Mouse (Mus musculus) layer of hippocampus, adult 2 months (tissue): ENCODE measurements around the gene 1500015O10Rik. TPM values are rescaled to one million over a fixed set of nuclear protein-coding genes. Genes with fewer than 3 reads are reported as not detected.

ENCODE experiments used
- DNase-seq, 2 experiments: peaks; one replicate each; pipeline ENCODE4 v3.0.0; 2022; ENCODE audit warnings: low spot score in 2 of 2
- H3K27ac ChIP-seq: fragments of 200-600 bp; 2 replicates; pipeline ENCODE4 v1.8.1; 2022
- H3K4me3 ChIP-seq: fragments of 200-600 bp; 2 replicates; pipeline ENCODE4 v1.8.1; 2022; ENCODE audit warnings: mild to moderate bottlenecking
- CTCF ChIP-seq: fragments of 200-600 bp; conservative IDR thresholded peaks from 2 replicates; pipeline ENCODE4 v1.8.1; 2022; ENCODE audit warnings: antibody characterized with exemption, mild to moderate bottlenecking, moderate library complexity
- long read RNA-seq, 2 experiments: library from polyadenylated mRNA; stranded (forward); transcript quantifications; one replicate each; pipeline ENCODE4 v2.0.0; 2021; ENCODE audit warnings: borderline mapping rate in 2 of 2
- total RNA-seq, 2 experiments: library from RNA; stranded (reverse); gene quantifications; 2 replicates each; pipeline ENCODE4 v1.2.3; 2021

1500015O10Rik gene
- total RNA-seq: 1 to 10 TPM; 1.8 to 3.5 TPM
- long read RNA-seq, experiment 1, partial matches to known transcripts: 7 of 7 reads
- long read RNA-seq, experiment 1, other reads (novel, unspliced or antisense): 0 of 7 reads
- long read RNA-seq, experiment 2, partial matches to known transcripts: 2 of 5 reads
- long read RNA-seq, experiment 2, other reads (novel, unspliced or antisense): 0 of 5 reads

DNA sequence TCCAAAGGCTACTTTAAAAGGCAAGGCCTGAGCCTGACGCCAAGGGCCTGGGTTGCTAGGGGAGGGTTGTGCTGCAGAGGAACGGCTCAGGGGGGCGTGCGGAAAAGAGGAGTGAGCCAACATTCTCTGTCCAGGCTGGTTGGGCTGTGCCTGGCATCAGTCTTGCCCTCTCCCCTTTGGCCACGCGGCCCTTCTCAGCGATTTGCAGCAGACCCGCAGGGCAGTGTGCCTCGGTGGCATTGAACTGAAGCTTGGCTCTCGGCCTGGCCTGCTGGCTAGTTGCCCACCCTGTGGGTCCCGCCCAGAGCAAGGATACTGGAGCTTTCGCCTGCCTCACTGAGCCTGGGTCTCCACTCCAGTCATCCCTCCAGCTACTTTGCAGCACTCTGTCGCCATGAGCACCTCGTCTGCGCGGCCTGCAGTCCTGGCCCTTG lies at the start of gene 1500015O10Rik:
1500015O10Rik (plus strand) TSS at position 112 of the 434 bp plus-strand sequence.
- no peak within 1 kb of the TSS for H3K27ac ChIP-seq
- no peak for TF ChIP-seq CTCF

DNA sequence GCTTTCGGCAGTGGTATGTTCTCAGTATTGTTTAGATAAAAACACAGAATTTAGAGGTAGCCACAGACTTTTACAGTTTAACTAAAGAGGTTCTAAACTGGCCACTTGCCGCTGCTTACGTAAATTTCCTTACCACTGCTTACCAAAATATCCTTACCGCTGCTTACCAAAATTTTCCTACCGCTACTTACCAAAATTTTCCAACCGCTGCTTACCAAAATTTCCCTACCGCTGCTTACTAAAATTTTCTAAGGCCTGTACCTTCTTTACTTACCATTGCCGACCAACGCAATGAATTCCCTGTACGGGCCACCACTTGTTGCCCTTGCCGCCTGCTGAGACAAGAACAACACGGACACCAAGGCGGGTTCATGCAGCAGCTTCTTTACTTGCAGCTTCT lies 40.4 kb upstream of the 1500015O10Rik start:
- TF ChIP-seq CTCF: no peak
- DNase-seq: no peak
- H3K4me3 ChIP-seq: no peak overlapping the region
- H3K27ac ChIP-seq: no peak overlapping the region

More for the DNA sequence above, at the start of gene 1500015O10Rik:
- peak; percentile 62 to 74 for DNase-seq
- no peak within 1 kb of the TSS for H3K4me3 ChIP-seq

DNA sequence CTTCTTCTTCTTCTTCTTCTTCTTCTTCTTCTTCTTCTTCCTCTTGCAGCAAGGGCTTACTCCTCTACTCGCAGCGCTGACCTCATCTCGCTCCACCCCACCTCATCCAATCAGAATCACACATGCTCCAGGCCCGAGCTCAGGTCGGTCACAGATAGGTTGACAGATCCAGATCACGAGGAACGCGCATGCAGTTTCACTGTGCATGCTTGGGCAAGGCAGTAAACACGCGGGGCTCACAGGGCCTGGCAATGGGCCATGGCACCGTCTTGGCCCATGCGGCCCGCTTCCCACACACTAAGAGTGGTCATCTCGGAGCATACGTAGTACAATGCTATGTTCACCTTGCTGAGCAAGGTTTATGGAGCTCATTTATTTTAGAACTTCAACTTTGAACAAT lies 39.9 kb upstream of the 1500015O10Rik start:
- no peak for TF ChIP-seq CTCF
- Histone ChIP-seq H3K4me3 (no peak overlapping the region), H3K27ac (no peak overlapping the region)
- DNase-seq: no peak

DNA sequence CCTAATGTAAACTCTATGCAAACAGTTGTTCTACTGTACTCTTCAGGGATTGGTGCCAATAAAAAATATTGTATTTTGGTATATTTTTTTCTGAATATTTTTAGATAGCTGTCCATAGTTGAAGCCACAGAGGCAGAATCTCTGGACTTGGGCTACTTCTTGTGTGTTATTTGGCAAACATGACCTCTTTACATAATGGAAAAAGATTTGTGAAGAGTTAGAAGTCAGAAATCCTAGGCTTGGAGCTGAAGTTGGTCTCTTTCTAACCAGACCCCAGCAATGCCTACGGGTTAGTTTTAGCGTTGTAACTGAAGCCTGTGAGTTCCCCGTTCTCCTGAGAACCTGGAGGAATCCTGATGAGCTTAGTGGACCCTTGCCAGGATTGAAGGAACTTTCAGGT lies 36.3 kb upstream of the 1500015O10Rik start:
- DNase-seq: no peak
- no peak for TF ChIP-seq CTCF
- Histone ChIP-seq H3K27ac (no peak overlapping the region), H3K4me3 (no peak overlapping the region)

DNA sequence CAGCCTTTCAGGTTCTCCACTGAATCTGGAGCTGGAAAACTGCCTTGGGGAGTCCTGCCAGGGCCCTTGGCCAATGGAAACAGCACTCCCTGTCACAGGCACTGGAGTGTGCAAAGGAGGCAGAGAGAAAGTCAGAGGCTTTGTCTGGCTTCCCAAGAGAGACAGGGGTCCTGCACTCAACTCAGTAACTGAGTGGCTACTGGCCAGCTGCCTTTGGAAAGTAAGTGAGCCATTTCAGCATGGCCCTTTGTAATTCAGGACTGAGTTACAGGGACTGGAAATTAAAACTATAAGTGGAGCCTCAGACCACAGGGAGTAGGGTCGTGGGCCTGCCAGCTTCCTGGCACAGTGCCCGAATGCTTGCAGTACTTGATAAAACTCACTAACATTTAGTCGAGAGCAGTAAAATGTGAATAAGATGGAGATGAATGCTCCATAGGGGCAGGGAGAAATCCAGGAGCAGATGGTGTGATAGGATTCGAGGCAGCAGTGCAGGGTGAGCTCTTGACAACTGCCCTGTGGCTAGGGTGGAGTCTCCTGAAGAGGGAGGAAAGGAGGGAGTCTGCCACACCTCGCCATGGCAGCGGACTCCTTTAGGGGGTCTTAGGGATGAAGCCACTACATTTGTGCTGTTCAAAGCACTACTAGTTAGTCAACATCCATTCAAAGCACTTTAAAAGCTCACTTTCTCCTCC lies 35.4 kb upstream of the 1500015O10Rik start:
- Histone ChIP-seq H3K4me3 (no peak overlapping the region), H3K27ac (0 out of 2 replicates have a peak overlapping the region, but pooled peaks have one; percentile 9)
- DNase-seq: peak; percentile 81 to 84
- no peak; the same call in 1 of the 2 replicates for TF ChIP-seq CTCF

DNA sequence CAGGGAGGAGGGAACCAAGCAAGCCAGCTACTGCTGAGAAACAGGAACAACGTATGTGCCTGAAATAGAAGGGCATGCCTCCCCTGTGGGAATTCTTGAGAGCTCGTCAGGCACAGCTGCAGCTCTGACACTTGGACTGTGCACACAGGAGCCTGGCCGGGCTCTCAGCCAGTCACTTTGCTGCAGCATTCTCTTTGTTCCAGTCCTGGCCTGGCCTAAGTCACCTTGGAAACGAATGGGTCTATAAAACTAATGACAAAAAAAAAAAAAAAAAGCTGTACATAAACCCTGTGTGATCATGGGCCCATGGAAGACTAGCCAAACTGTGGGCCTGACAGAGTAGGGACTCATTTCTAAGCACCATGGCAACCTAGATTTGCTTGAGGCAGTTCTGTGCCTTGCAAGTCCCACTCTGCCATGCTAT lies 31.8 kb upstream of the 1500015O10Rik start:
- peak; percentile 5 to 11 for DNase-seq
- Histone ChIP-seq H3K4me3 (no peak overlapping the region), H3K27ac (no peak overlapping the region)
- no peak for TF ChIP-seq CTCF

DNA sequence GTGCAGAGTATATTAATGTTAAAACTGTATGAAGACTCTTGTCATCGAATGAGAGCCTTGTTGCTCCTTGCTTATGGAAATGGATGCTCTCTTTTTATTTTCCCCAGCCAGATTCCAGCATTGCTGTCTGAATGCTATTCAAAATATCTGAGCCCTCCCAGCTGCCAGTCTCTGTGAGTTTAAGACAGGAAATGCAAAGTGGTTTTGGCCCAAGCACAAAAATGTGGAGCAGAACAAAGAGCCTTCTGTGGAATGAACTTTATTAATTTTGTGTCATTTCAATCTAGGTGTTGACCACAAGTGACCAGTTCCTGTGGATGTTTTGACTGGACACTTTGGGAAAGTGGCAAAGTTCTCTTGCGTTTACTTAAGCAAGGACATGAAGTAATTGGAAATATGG lies 15.6 kb upstream of the 1500015O10Rik start:
- no peak for TF ChIP-seq CTCF

DNA sequence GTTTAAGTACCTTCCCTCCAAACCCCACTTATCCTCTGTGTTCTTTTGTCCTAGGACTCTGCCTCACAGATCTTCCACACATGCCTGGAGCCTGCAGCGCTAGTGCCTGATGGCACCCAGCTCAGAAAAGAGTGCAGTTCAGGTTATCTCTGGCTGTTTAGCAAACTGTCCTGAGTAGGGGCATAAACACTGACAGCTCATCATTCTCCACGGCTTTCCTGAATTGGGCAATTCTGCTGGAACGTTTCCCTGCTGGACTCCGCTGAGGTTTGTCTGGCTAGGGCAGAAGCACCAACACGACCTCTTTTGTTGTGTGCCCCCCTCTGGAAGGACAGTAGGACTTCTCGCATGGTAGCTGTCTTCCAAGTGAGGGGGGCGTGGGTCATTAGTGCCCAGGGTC lies 12.4 kb upstream of the 1500015O10Rik start:
- DNase-seq: no peak
- no peak overlapping the region for H3K4me3 ChIP-seq
- H3K27ac ChIP-seq: no peak overlapping the region
- TF ChIP-seq CTCF: no peak

More for the DNA sequence above, 15.6 kb upstream of the 1500015O10Rik start:
- Histone ChIP-seq H3K4me3 (no peak overlapping the region), H3K27ac (no peak overlapping the region)
- DNase-seq: no peak

DNA sequence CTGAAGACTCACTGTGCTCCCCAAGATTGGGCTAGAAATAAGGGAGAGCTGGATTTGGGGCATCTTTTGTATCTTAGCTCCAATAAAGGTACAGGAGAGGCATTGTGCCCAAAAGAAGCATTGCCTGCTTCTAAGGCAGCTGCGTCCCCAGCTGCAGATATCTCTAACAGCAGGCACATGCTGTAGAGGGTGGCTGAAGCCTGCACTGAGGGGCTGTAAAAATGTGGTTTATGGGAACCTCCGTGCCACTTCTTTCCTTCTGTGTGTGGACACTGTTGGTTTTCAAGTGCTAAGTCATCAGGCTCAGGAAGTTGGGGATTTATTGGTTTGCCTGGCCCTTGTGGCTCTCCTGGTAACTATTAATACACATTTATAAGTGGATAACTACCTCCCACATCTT lies 11.6 kb upstream of the 1500015O10Rik start:
- Histone ChIP-seq H3K4me3 (no peak overlapping the region), H3K27ac (no peak overlapping the region)
- no peak for TF ChIP-seq CTCF
- DNase-seq: no peak

DNA sequence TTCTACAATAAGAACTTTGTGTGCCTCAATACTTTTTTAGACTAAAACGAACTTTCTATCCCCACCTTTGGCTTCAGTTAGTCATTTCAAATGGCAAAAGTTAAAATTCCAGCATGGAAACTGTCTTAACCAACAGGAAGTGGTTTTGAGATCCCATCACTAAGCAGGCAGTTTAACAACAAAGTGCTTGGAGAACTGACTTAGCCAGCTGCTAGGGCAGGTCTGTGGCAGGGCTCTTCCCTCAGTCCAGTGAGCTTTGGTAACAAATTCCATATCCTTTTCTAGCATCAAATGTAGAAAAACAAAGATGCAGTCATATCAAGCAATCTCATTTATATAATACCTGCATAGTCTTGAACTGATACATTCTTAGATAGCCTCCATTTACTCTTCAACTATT lies 7.9 kb upstream of the 1500015O10Rik start:
- DNase-seq: no peak
- no peak overlapping the region for H3K4me3 ChIP-seq
- H3K27ac ChIP-seq: no peak overlapping the region
- TF ChIP-seq CTCF: no peak

DNA sequence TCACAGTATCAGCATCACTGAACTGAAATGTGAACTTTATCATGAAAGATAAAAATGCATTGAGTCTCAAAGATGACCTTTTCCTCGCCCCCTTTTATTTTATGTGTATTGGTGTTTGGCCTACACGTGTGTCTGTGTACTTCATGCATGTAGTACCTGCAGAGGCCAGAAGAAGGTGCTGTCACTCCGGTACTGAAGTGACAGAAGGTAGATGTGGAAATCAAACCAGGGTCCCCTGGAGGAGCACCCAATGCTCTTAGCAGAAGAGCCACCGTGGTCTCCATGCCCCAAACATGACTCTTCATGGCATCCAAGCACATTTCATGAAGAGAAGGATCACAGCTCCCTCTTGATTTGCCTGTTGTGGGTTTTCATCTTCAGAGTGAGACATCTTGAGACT lies 1.7 kb downstream of the 1500015O10Rik start:
- no peak for DNase-seq
- H3K27ac ChIP-seq: peak overlapping the region; percentile 54; the same call in 1 of the 2 replicates

DNA sequence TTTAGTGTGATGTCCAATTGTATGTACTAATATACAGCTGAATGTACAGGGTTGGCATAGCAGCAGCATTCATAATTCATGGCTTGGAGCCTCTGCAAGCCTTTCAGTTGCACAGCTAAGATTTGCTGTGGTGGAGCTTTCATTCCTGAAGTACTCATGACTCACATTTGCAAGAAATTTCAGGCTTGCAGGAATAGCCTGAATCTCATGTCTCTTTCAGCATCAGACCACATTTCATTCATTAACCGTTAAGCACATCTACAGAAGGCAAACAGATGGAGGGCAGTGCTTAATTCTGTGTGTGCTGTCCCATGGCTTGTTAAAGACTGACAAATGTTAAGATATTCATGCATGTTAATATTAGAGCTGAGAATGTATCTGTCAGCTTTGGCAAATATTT lies 2.3 kb downstream of the 1500015O10Rik start:
- Histone ChIP-seq H3K27ac (peak overlapping the region; percentile 54; the same call in 1 of the 2 replicates), H3K4me3 (no peak overlapping the region)
- DNase-seq: peak in 1 of 2 experiments; percentile 65
- no peak for TF ChIP-seq CTCF

More for the DNA sequence above, 1.7 kb downstream of the 1500015O10Rik start:
- H3K4me3 ChIP-seq: no peak overlapping the region
- TF ChIP-seq CTCF: peak; percentile 43

DNA sequence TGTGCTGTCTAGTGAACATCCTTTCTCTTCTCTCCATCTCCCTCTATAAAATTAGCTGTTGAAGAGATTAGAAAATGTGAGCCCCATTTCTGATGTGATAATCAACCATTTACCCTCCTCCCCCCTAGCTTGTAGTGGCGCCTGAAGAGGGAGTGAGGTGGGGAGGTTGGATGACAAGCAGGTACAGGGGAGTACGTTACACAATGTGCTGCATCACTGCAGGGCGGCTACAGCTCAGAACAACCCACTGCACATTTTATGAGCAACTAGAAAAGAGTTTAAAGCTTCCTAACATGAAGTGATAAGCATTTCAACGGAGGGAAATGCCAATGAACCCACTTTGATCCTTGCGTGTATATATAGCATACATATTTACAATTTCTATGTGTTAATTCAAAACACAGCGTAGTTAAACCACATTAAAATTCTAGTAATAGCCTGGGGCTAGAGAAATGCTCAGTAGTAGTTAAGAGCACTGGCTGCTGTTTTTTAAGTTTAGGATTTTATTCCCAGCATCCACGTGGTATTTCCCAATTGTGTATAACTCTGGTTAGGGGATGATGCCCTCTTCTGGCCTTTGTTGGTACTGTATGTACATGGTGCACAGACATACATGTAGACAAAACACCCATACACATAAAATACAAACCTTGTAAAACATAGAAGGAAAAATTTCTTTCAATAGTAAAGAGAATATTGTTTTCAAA lies 7.6 kb downstream of the 1500015O10Rik start:
- no peak overlapping the region for H3K4me3 ChIP-seq
- TF ChIP-seq CTCF: peak; percentile 88
- DNase-seq: peak; percentile 32 to 73
- no peak overlapping the region for H3K27ac ChIP-seq
